Mouse (Mus musculus): ENCODE measurements around the gene Gab1. TPM values are rescaled to one million over a fixed set of nuclear protein-coding genes. Genes with fewer than 3 reads are reported as not detected.

The Gab1 gene
- total RNA-seq (2021), result 10 to 100 TPM; 35.5 to 40.0 TPM
- long read RNA-seq, experiment 1, full-length matches to known transcripts, result 5 of 18 reads
- long read RNA-seq, experiment 1, partial matches to known transcripts, result 4 of 18 reads
- long read RNA-seq, experiment 1, other reads (novel, unspliced or antisense), result 9 of 18 reads
- long read RNA-seq, experiment 2, full-length matches to known transcripts, result 8 of 24 reads
- long read RNA-seq, experiment 2, partial matches to known transcripts, result 6 of 24 reads
- long read RNA-seq, experiment 2, other reads (novel, unspliced or antisense), result 10 of 24 reads

- DNase-seq, result peak; percentile 91 to 92
- intact Hi-C loops (cut with DNase I), result loop anchor here (2.0 kb wide), 1 partner anchor 114 kb away; no protein-coding TSS in a partner anchor
These were observed at the start of gene Gab1 for GRCm38 (mm10) chr8:80880196-80881106. Gab1 (minus strand) TSS chr8:80880519.

DNA sequence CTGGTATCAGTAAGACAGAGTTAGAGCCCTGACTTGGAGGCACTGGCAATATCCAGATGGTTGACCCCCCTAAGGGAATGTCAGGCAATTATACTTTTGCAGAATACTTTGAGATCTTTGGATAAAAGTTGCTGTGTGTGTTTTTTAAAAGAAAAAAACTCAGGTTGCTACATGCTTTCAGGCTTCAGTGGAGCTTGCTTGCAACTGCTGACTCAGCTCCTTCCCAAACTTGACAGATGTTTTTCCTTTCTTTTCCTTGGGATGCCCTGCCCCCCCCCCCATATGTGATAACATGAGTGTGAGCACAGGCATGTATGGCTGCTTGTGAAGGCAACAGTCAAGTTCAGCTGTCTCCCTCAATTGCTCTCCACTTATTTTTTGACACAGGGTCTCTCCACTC, 48.5 kb upstream of the Gab1 start:
- no peak for DNase-seq
- intact Hi-C loops (cut with DNase I), result no loop called here

GRCm38 (mm10) chr8:80923794-80924316, 43.5 kb upstream of the Gab1 start:
- intact Hi-C loops (cut with DNase I), result loop anchor here (5.0 kb wide), 1 partner anchor 68 kb away; no protein-coding TSS in a partner anchor

GRCm38 (mm10) chr8:80922642-80923041, 42.3 kb upstream of the Gab1 start:
- DNase-seq, result peak; percentile 76 to 85
- intact Hi-C loops (cut with DNase I), result loop anchor here (5.0 kb wide), 1 partner anchor 70 kb away; no protein-coding TSS in a partner anchor

More at GRCm38 (mm10) chr8:80923794-80924316, 43.5 kb upstream of the Gab1 start:
- no peak for DNase-seq

- DNase-seq, result no peak
- intact Hi-C loops (cut with DNase I), result no loop called here
These were observed 38.8 kb upstream of the Gab1 start for GRCm38 (mm10) chr8:80919130-80919529.

DNA sequence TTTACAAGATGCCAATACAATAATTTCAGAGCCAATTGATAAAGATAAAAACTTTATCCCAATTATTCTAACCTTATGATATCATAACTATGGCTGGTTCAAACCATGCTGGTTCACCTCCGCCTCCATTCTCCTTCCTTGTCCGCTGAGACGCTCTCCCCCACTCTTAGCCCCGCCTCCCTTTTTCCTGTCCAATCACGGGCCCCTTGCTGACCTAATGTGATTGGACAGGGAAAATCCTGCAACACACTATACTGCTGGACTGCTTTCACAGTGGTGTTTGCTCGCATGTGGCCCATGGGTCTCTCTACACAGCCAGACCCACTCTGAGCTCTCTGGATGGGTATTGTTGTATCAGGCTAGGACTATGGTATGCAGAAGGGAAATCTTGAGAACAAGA, 38.2 kb upstream of the Gab1 start:
- no peak for DNase-seq
- intact Hi-C loops (cut with DNase I), result no loop called here

DNA sequence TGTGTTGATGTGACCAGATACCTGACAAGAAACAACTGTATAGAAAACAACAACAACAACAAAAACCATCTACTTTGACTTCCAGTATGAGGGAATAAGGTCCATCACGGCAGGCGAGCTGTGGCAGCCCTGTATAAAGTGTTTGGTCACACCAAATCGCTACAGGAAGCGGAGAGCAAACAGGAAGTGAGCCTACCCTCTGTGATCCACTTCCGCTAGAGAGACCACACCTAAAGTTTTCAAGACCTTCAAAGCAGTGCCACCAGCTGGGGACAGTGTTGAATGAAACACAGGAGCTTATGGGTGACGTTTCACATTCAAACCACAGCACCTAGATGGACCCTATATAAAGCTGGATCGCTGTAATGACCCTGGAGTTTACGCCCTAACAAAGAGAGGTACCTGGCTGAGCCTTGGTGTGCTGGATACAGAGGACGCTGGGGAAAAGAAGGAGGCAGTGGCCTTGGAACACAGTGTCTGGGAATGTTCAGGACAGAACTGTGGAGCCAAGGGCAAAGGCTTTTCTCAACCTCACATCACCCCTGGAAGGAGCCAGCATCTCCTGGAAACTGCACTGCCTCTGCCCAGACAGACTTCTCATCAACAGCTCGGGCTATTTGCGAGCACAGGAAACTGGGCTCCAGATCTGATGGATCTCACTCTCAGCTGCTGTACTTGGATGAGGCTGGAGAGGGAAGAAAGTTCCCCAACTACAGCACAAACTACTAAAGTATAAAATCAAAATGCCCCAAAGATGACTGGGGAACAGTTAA, 36.3 kb upstream of the Gab1 start:
- no peak for DNase-seq
- intact Hi-C loops (cut with DNase I), result no loop called here

GRCm38 (mm10) chr8:80913016-80913748, 32.9 kb upstream of the Gab1 start:
- intact Hi-C loops (cut with DNase I), result no loop called here
- peak; percentile 36 to 51 for DNase-seq

- intact Hi-C loops (cut with DNase I), result no loop called here
- DNase-seq, result no peak
These were observed 31.1 kb upstream of the Gab1 start for GRCm38 (mm10) chr8:80911400-80911799.

- intact Hi-C loops (cut with DNase I), result no loop called here
- DNase-seq, result peak; percentile 24 to 28
These were observed 28.1 kb upstream of the Gab1 start for GRCm38 (mm10) chr8:80908262-80908907.

DNA sequence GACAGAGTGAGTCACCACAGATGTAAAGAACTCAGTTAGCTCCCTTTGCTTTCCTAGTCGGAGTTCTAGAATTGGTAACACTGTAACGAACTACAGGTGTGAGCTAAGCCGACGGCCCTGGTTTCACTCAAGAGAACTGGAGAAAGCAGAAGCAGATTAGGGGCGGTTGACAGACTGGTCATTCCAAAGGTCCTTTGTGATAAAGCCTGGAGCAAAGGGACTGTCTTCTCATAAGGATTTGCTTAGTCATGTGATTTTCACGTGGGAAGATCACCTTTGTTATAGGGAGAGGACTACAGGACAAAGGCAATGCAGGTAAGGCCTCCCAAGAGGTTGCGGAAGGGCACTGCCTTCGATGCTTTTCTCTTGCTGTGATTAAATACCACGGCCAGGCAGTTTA, 22.0 kb upstream of the Gab1 start:
- DNase-seq, result no peak
- intact Hi-C loops (cut with DNase I), result no loop called here

DNA sequence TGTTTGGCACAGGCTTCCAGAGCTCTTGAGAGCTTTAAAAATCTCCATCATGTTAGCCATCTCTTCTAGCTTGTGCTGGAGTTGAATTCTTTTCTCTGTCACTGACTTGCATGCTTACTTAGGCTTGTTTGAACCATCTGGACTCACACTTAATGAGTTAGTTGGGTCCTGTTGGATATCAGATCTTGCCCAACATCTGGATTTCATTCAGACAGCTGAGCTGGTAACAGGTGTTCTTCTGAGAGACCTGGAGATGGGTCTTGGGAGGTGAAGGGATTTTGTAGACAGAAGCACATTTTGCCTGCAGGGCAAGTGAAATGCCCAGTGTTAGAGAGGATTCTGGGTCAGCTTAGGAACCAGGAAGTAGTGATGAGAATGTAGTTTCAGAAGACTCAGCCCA, 19.0 kb upstream of the Gab1 start:
- DNase-seq, result no peak
- intact Hi-C loops (cut with DNase I), result loop anchor here (5.0 kb wide), 1 partner anchor 58 kb away; no protein-coding TSS in a partner anchor

DNA sequence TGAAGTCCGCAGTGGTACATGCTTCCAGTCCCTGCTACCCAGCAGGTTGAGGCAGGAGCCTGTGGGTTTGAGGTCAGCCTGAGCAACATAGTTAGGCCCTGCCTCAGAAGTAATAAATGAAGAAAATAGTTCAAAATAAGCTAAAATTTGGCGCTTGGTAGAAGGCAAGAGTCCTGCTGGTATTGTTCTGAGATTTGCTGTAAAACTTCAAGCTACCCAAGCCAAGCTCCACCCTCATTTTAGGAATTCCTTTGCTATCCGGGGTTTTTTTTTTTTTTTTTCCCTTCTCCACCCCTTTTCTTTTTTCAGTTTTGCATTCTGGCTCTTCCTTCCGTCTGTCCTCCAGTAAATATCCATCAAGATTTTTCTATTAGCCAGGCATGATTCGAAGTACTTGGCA, 15.7 kb upstream of the Gab1 start:
- intact Hi-C loops (cut with DNase I), result loop anchor here (5.0 kb wide), 1 partner anchor 61 kb away; no protein-coding TSS in a partner anchor
- DNase-seq, result no peak

- intact Hi-C loops (cut with DNase I), result loop anchor here (5.0 kb wide), 1 partner anchor 62 kb away; no protein-coding TSS in a partner anchor
- DNase-seq, result no peak
These were observed 15.1 kb upstream of the Gab1 start for GRCm38 (mm10) chr8:80895397-80895796.

DNA sequence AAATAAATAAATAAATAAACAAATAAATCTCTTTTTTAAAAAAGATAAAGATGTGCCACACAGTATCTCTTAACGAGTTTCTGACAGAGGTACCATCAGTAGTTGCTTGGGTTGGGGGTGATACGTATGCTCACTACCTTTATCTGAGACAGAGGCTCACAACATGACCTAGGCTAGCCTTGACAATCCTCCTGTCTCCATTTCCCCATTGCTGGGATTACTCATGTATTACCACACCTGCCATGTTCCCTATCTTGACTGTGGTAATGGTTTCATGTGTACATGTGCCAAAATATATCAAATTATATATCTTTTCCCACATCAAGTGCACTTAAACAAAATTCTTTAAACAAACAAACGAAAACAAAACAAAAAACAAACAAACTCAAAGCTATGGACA, 14.2 kb upstream of the Gab1 start:
- no peak for DNase-seq
- intact Hi-C loops (cut with DNase I), result no loop called here

DNA sequence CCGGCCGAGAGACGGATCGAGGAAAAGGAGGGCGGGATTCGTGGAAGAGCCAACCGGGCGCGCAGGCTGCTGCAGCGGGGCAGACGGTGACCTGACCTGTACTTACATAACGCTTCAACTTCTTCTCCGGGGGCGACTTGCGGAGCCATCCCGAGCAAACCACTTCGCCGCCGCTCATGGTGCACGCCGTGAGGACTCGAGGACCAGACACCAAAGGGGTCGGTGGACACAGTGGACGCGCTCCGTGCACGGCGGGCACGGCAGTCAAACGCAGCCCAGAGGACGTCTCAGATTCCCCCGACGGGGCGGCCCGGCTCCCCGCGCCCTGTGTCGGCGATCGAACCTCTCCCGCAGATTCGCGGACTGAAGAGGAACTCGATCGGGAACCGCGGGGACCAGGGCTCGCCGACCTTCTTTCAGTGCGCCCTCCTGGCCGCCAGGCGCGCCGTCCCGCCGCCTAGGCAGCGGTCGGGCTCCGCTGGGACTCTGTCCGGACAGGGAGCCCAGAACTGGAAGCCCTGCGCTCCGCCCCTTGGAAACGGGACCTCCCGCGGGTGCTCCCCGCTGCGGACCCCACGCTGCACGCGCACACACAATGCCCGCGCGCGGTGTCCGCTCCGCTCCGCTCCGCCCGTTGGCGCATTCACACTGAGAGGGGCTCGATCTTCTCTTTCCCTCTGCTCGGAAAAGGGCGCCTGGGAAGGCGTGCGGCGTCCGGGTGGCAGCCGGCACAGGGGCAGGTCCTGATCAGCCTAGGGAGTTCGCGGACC, 708 bp downstream of the Gab1 start:
- intact Hi-C loops (cut with DNase I), result loop anchor here (1.0 to 5.0 kb wide), 5 partner anchors 67 to 127 kb away; no protein-coding TSS in a partner anchor
- DNase-seq, result peak; percentile 86 to 87

DNA sequence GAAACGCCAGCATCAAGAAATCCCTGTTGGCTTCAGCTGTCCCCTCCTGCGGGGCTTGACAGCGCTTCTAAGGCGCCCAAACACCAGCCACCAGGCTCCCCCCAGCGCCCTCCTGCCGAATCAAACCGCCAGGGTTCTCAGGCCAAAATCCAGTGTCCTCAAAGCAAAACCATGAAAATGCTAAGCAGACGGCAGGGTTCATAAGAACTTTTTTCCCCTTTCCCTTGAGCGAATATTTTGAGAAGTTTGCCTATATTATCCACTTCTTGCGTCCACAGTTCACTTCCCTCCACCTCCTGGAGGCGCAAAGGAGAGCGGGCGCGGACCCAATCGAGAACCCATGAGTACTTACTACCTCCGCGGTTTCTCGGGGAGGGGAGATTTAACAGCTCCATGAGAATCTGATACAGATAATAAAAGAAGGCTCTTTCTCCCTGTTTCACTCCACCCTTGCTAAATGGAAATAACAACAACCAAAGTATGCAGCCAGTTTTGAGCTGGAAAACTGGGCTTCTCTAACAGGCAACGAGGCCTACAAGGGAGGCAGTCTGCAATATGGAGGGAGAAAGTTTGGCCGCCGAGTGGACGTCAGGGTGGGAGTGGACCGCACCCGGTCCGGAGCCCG, 1.4 kb downstream of the Gab1 start:
- DNase-seq, result peak; percentile 75 to 80
- intact Hi-C loops (cut with DNase I), result loop anchor here (1.0 to 5.0 kb wide), 4 partner anchors 66 to 126 kb away; no protein-coding TSS in a partner anchor

DNA sequence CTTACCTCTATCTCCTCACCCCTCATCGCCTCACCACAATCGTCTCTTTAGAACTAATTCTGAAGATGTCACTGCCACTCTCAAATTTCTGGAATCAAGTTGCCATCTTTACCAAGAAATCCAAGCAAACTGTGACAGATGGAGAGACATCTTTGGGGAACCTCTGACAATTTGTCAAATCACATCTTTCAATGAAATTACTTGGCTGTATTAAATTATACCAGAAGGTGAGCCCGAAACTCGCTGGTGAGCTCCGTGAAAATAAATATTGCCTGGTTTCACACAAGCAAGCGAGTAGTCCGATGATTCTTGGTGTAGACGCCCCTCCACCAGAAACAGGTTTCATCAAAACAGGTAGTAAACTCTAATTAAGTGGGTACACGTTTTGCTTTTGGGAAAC, 2.2 kb downstream of the Gab1 start:
- DNase-seq, result no peak
- intact Hi-C loops (cut with DNase I), result loop anchor here (2.0 to 5.0 kb wide), 3 partner anchors 65 to 125 kb away; no protein-coding TSS in a partner anchor
